Mouse (Mus musculus): Measurements from ENCODE around the gene Zfp324. TPM values are rescaled to one million over a fixed set of nuclear protein-coding genes. Genes with fewer than 3 reads are reported as not detected.

The Zfp324 gene
- polyA plus RNA-seq, 1 experiment from 2014 or later = 1.9 TPM

DNA sequence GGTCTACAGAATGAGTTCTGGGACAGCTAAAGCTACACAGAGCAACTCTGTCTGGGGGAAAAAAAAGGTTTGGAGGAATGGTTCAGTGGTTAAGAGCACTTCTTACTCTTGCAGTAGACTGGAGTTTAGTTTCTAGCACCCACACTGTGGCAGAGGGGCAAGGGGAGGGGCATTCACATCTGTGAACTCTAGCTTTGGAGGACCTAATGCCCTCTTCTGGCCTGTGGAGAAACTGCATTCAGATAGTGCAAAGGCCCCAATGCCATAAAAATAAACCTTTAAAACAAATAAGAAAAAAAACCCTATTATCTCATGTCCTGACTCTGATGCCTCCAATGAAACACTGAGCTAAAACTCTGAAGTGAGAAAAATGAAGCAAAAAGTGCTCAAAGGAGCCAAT lies 22.1 kb upstream of the Zfp324 start:
- H3K9ac ChIP-seq (replicated peaks) = no peak overlapping the region
- H3K4me1 ChIP-seq (ENCODE audit: insufficient read depth) = no peaks in the 10 kb centered on the region
- no peak for DNase-seq
- no peak overlapping the region for H3K27ac ChIP-seq (ENCODE audit: low read depth)
- TF ChIP-seq CTCF (IDR thresholded peaks at IDR 0.05; ENCODE audit: low read depth) = peak; percentile 62
- TF ChIP-seq EP300 (IDR thresholded peaks at IDR 0.05; ENCODE audit: low read depth) = no peak
- H3K4me3 ChIP-seq (ENCODE audit: low read depth, low read length) = no peak overlapping the region
- ATAC-seq = no peak
- H3K36me3 ChIP-seq (replicated peaks; ENCODE audit: insufficient read depth, low read length) = no peaks in the 10 kb centered on the region
- H3K4me2 ChIP-seq (ENCODE audit: low read depth, low read length) = no peak overlapping the region
- H3K9me3 ChIP-seq (ENCODE audit: low read length) = no peaks in the 10 kb centered on the region
- H3K27me3 ChIP-seq (ENCODE audit: insufficient read depth, low read length) = no peaks in the 10 kb centered on the region

DNA sequence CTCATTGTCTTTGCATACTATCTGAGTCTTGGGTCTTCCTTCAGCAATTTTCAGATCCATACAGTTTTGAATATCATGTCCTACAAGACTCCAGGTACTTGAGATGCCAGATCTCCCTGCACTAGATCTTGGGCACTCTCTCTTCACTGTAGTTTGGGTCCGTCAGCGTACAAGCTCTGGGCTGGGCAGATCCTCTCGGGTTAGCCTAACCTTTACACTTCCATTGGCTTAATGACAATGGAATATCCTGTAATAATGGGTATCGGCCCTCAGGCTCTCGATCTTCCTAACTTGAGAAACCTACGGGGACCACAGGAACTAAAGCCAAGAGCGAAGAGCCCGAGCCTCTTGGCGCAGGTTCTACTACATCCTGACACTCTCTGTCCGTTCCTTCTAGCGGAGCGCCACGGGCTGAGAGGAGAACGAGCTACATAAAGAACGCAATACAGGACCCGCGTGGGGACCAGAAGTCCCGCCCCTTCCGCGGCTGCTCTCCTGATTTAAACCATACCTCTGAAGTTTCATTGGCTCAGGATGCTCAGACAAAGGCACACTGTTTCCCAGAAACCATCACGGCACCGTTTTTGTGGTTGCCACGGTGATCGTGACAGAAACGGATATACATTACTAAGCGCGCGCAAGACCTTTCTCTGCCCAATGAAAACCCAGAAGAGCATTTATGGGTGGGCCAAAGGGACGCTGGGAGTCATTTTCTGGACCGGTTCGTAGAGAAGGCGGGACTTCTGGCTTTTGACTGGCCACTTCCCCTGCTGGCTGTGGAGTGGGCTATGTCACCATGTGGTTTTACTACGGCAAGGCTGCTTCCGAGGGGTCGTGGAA lies 16.4 kb upstream of the Zfp324 start:
- ATAC-seq (peak; percentile 98), DNase-seq (peak; percentile 90)
- H3K4me2 ChIP-seq (ENCODE audit: low read depth, low read length) = peak overlapping the region; percentile 75
- peak; percentile 20; the same call in 1 of the 2 replicates for TF ChIP-seq CTCF (IDR thresholded peaks at IDR 0.05; ENCODE audit: low read depth)
- TF ChIP-seq EP300 (IDR thresholded peaks at IDR 0.05; ENCODE audit: low read depth) = peak; percentile 36; the same call in 1 of the 2 replicates
- peak overlapping the region; percentile 70 for H3K9ac ChIP-seq (replicated peaks)
- H3K36me3 ChIP-seq (replicated peaks; ENCODE audit: insufficient read depth, low read length) = no peaks in the 10 kb centered on the region
- peak overlapping the region; percentile 69 for H3K27ac ChIP-seq (ENCODE audit: low read depth)
- WGBS (ENCODE audit: insufficient replicate concordance) = 10% methylated on average over 35 of the region's 35 CpGs
- H3K4me1 ChIP-seq (ENCODE audit: insufficient read depth) = peaks cover 16% of the 10 kb centered on the region
- no peaks in the 10 kb centered on the region for H3K27me3 ChIP-seq (ENCODE audit: insufficient read depth, low read length)
- H3K4me3 ChIP-seq (ENCODE audit: low read depth, low read length) = peak overlapping the region; percentile 58
- H3K9me3 ChIP-seq (ENCODE audit: low read length) = no peaks in the 10 kb centered on the region

DNA sequence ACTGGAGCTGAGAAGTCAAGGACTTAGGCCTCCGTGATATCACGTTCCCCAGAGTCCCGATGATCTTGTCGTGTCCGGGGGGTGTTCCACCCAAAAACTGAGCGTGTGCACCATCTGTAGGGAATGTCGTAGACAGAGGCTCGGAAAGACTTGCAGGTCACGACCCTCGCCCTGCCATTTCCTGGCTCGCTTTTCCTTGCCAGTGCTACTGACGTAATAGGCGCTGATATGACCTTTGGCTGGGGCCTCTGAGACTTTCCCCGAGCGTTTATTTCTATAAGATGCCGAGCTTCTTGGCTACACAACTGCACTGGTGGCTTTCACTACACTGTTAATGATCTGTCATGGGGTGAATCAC lies 15.8 kb upstream of the Zfp324 start:
- peak overlapping the region; percentile 75 for H3K4me2 ChIP-seq (ENCODE audit: low read depth, low read length)
- H3K9me3 ChIP-seq (ENCODE audit: low read length) = no peaks in the 10 kb centered on the region
- peak overlapping the region; percentile 70 for H3K9ac ChIP-seq (replicated peaks)
- DNase-seq (no peak), ATAC-seq (peak; percentile 43)
- H3K4me1 ChIP-seq (ENCODE audit: insufficient read depth) = peaks cover 16% of the 10 kb centered on the region
- 5% methylated on average over 16 of the region's 16 CpGs for WGBS (ENCODE audit: insufficient replicate concordance)
- peak overlapping the region; percentile 58 for H3K4me3 ChIP-seq (ENCODE audit: low read depth, low read length)
- H3K27ac ChIP-seq (ENCODE audit: low read depth) = peak overlapping the region; percentile 69
- TF ChIP-seq CTCF (IDR thresholded peaks at IDR 0.05; ENCODE audit: low read depth) (no peak), EP300 (IDR thresholded peaks at IDR 0.05; ENCODE audit: low read depth) (peak; percentile 6; the same call in 1 of the 2 replicates)
- no peaks in the 10 kb centered on the region for H3K27me3 ChIP-seq (ENCODE audit: insufficient read depth, low read length)
- H3K36me3 ChIP-seq (replicated peaks; ENCODE audit: insufficient read depth, low read length) = no peaks in the 10 kb centered on the region

DNA sequence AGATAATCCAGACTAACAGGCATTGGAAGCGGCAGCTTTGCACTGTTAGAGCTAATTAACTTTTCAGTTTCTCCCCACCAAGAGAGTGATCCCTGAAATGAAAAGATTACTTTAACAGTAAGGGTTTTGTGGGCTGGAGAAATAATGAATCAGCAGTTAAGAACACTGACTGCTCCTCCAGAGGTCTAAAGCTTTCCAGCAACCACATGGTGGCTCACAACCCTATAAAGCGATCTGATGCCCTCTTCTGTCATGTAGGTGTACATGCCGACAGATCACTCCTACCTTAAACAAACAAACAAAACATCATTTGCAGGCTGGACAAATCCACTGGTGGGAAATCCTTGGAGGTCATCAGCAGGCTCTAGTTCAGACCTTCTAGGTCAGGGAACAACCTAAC lies 10.7 kb upstream of the Zfp324 start:
- Histone ChIP-seq H3K9me3 (ENCODE audit: low read length) (no peaks in the 10 kb centered on the region), H3K27me3 (ENCODE audit: insufficient read depth, low read length) (no peaks in the 10 kb centered on the region), H3K9ac (replicated peaks) (no peak overlapping the region), H3K4me3 (ENCODE audit: low read depth, low read length) (no peak overlapping the region), H3K27ac (ENCODE audit: low read depth) (no peak overlapping the region), H3K4me2 (ENCODE audit: low read depth, low read length) (no peak overlapping the region), H3K36me3 (replicated peaks; ENCODE audit: insufficient read depth, low read length) (no peaks in the 10 kb centered on the region), H3K4me1 (ENCODE audit: insufficient read depth) (peaks cover 10% of the 10 kb centered on the region)
- ATAC-seq (0 out of 2 replicates have a peak, but pooled peaks have one; percentile 61), DNase-seq (no peak)
- TF ChIP-seq CTCF (IDR thresholded peaks at IDR 0.05; ENCODE audit: low read depth) (peak; percentile 49), EP300 (IDR thresholded peaks at IDR 0.05; ENCODE audit: low read depth) (no peak)
- WGBS (ENCODE audit: insufficient replicate concordance) = 27% methylated on average over 3 of the region's 3 CpGs

DNA sequence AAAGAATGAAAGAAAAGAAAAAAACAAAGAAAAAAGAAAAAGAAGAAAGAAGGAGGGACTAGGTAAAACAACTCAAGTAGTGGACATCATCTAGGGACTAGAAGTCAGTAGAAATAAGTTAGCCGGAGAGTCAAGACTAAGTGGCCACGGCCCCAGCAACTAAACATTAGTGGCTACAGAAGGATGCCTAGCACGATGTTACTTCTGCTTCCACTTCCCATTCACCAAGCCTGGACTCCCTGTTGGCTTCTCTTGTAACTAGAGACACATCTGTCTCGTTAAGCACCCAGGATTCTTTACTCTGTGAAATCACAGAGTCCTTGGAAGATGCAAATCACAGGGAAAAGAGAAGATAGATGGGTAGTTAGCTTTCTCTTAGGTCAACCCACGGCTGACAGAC lies 8.1 kb upstream of the Zfp324 start:
- no peak overlapping the region for H3K4me2 ChIP-seq (ENCODE audit: low read depth, low read length)
- no peak overlapping the region for H3K4me3 ChIP-seq (ENCODE audit: low read depth, low read length)
- no peaks in the 10 kb centered on the region for H3K27me3 ChIP-seq (ENCODE audit: insufficient read depth, low read length)
- DNase-seq = no peak
- H3K36me3 ChIP-seq (replicated peaks; ENCODE audit: insufficient read depth, low read length) = no peaks in the 10 kb centered on the region
- H3K27ac ChIP-seq (ENCODE audit: low read depth) = no peak overlapping the region
- no peak overlapping the region for H3K9ac ChIP-seq (replicated peaks)
- H3K9me3 ChIP-seq (ENCODE audit: low read length) = no peaks in the 10 kb centered on the region
- 57% methylated on average over 5 of the region's 5 CpGs for WGBS (ENCODE audit: insufficient replicate concordance)
- no peak for ATAC-seq
- TF ChIP-seq CTCF (IDR thresholded peaks at IDR 0.05; ENCODE audit: low read depth) (no peak), EP300 (IDR thresholded peaks at IDR 0.05; ENCODE audit: low read depth) (no peak)
- peaks cover 6% of the 10 kb centered on the region for H3K4me1 ChIP-seq (ENCODE audit: insufficient read depth)

DNA sequence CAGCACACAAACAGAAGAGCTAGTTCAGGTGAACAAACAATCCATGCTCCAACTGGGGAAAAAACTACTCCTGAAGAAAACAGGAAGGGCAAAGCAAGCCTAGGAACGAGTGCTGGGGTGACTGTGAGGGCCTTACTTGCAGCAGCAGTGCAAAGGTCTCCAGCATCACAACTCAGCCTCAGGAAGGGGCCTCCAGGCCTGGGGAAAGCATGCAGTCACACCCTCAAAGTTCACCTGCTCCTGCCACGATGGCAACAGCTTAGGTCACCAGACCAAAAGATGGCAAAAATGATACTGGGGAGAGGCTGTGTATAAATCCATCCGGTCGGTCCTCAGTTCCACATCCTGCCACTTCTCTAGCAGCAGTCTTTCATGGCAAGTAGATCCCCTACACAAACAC lies 6.7 kb upstream of the Zfp324 start:
- H3K4me1 ChIP-seq (ENCODE audit: insufficient read depth) = peaks cover 7% of the 10 kb centered on the region
- TF ChIP-seq CTCF (IDR thresholded peaks at IDR 0.05; ENCODE audit: low read depth) (no peak), EP300 (IDR thresholded peaks at IDR 0.05; ENCODE audit: low read depth) (no peak)
- H3K9ac ChIP-seq (replicated peaks) = no peak overlapping the region
- no peaks in the 10 kb centered on the region for H3K27me3 ChIP-seq (ENCODE audit: insufficient read depth, low read length)
- no peaks in the 10 kb centered on the region for H3K9me3 ChIP-seq (ENCODE audit: low read length)
- H3K27ac ChIP-seq (ENCODE audit: low read depth) = no peak overlapping the region
- H3K36me3 ChIP-seq (replicated peaks; ENCODE audit: insufficient read depth, low read length) = no peaks in the 10 kb centered on the region
- 61% methylated on average over 4 of the region's 4 CpGs for WGBS (ENCODE audit: insufficient replicate concordance)
- DNase-seq (no peak), ATAC-seq (no peak)
- no peak overlapping the region for H3K4me3 ChIP-seq (ENCODE audit: low read depth, low read length)
- no peak overlapping the region for H3K4me2 ChIP-seq (ENCODE audit: low read depth, low read length)
